Mouse (Mus musculus) forebrain, embryonic 11.5 days (tissue): Measurements from ENCODE around the gene Mga. TPM values are rescaled to one million over a fixed set of nuclear protein-coding genes. Genes with fewer than 3 reads are reported as not detected.

ENCODE experiments used
- ATAC-seq: fragments of 200-750 bp; cut with Nextera tagmentation; replicated peaks from 2 replicates; pipeline ENCODE4 v1.8.0; 2017; ENCODE audit warnings: moderate TSS enrichment; ENCODE audit not compliant: low FRiP score
- DNase-seq: peaks from one replicate; pipeline ENCODE4 v3.0.0-alpha.2; 2017; ENCODE audit warnings: low spot score
- H3K27ac ChIP-seq: fragments of 300-500 bp; sonication (generic); 2 replicates; pipeline ENCODE4 v1.5.1; 2014; ENCODE audit warnings: low read depth, low read length
- H3K27me3 ChIP-seq: fragments of 300-500 bp; sonication (generic); 2 replicates; pipeline ENCODE4 v1.6.1; 2014; ENCODE audit warnings: mild to moderate bottlenecking, low read length, mixed read lengths; ENCODE audit not compliant: control insufficient read depth, insufficient read depth
- H3K36me3 ChIP-seq: fragments of 300-500 bp; sonication (generic); 2 replicates; pipeline ENCODE4 v1.6.1; 2014; ENCODE audit warnings: mild to moderate bottlenecking, low read length, moderate library complexity, mixed read lengths; ENCODE audit not compliant: control insufficient read depth, insufficient read depth
- H3K4me1 ChIP-seq: fragments of 300-500 bp; sonication (generic); replicated peaks from 2 replicates; pipeline ENCODE4 v1.6.1; 2014; ENCODE audit warnings: low read length, mixed read lengths; ENCODE audit not compliant: control insufficient read depth, insufficient read depth
- H3K4me2 ChIP-seq: fragments of 300-500 bp; sonication (generic); 2 replicates; pipeline ENCODE4 v1.6.1; 2014; ENCODE audit warnings: low read depth, mild to moderate bottlenecking, low read length, moderate library complexity, mixed read lengths; ENCODE audit not compliant: severe bottlenecking
- H3K4me3 ChIP-seq: fragments of 300-500 bp; sonication (generic); 2 replicates; pipeline ENCODE4 v1.5.1; 2014; ENCODE audit warnings: low read depth, low read length
- H3K9ac ChIP-seq: fragments of 300-500 bp; sonication (generic); 2 replicates; pipeline ENCODE4 v1.6.1; 2014; ENCODE audit warnings: low read length
- H3K9me3 ChIP-seq: fragments of 300-500 bp; sonication (generic); 2 replicates; pipeline ENCODE4 v1.6.1; 2016; ENCODE audit warnings: low read length, mixed read lengths; ENCODE audit not compliant: control insufficient read depth
- WGBS: fragments of 180-500 bp; shearing (Covaris S2); extraction: QIAGEN DNeasy Blood & Tissue Kit; methylation state at CpG from one replicate; pipeline ENCODE4 v1.1.7; 2014; 5-methylcytosine and 5-hydroxymethylcytosine counted together
- polyA plus RNA-seq: library from polyadenylated mRNA; unstranded; fragments of >200 nt; fragmentation: Nextera tagmentation; extraction: Ambion mirVana; gene quantifications from 2 replicates; pipeline ENCODE4 v1.2.1, GENCODE M21; 2014

The Mga gene
- polyA plus RNA-seq, 1 experiment from 2014 or later: 43.3 TPM

GRCm38 (mm10) chr2:119972537-119972879 is 75.5 kb downstream of the Mga start, which contains the start of gene Mapkbp1:
TSS of gene Mapkbp1 (plus strand) at chr2:119972699.
- ATAC-seq (peak; percentile 83), DNase-seq (no peak)
- H3K36me3 ChIP-seq: no peaks in the 10 kb centered on the region; the same call in 1 of the 2 replicates
- no peak within 1 kb of the TSS for H3K27ac ChIP-seq
- H3K9me3 ChIP-seq: no peaks in the 10 kb centered on the region
- H3K27me3 ChIP-seq: no peaks in the 10 kb centered on the region
- peak within 1 kb of the TSS; percentile 64 for H3K9ac ChIP-seq
- under 1% methylated on average over 19 of the region's 19 CpGs for WGBS
- no peaks in the 10 kb centered on the region; the same call in 1 of the 2 replicates for H3K4me1 ChIP-seq
- peak within 1 kb of the TSS; percentile 60 for H3K4me3 ChIP-seq
- peak within 1 kb of the TSS; percentile 51 for H3K4me2 ChIP-seq

GRCm38 (mm10) chr2:119980343-119980986 is 83.4 kb downstream of the Mga start:
- 92% methylated on average over 7 of the region's 7 CpGs for WGBS
- Histone ChIP-seq H3K27me3 (no peaks in the 10 kb centered on the region), H3K4me3 (no peak overlapping the region), H3K4me1 (no peaks in the 10 kb centered on the region), H3K9ac (no peak overlapping the region), H3K27ac (no peak overlapping the region), H3K4me2 (no peak overlapping the region), H3K36me3 (no peaks in the 10 kb centered on the region), H3K9me3 (no peaks in the 10 kb centered on the region)
- DNase-seq: no peak
- ATAC-seq: no peak

GRCm38 (mm10) chr2:119981631-119982030 is 84.6 kb downstream of the Mga start:
- Histone ChIP-seq H3K9me3 (no peaks in the 10 kb centered on the region), H3K27me3 (no peaks in the 10 kb centered on the region), H3K4me1 (no peaks in the 10 kb centered on the region), H3K9ac (no peak overlapping the region), H3K36me3 (no peaks in the 10 kb centered on the region), H3K27ac (no peak overlapping the region), H3K4me3 (no peak overlapping the region), H3K4me2 (no peak overlapping the region)
- 77% methylated on average over 2 of the region's 2 CpGs for WGBS
- DNase-seq (no peak), ATAC-seq (no peak)

GRCm38 (mm10) chr2:119985871-119986270 is 88.8 kb downstream of the Mga start:
- DNase-seq: no peak
- H3K4me1 ChIP-seq: no peaks in the 10 kb centered on the region
- H3K27me3 ChIP-seq: no peaks in the 10 kb centered on the region
- WGBS: 74% methylated on average over 8 of the region's 8 CpGs
- H3K4me2 ChIP-seq: no peak overlapping the region
- H3K9ac ChIP-seq: no peak overlapping the region
- ATAC-seq: no peak
- no peaks in the 10 kb centered on the region for H3K36me3 ChIP-seq
- no peaks in the 10 kb centered on the region for H3K9me3 ChIP-seq
- H3K27ac ChIP-seq: no peak overlapping the region
- no peak overlapping the region for H3K4me3 ChIP-seq

GRCm38 (mm10) chr2:119986369-119986768 is 89.3 kb downstream of the Mga start:
- DNase-seq (no peak), ATAC-seq (no peak)
- 79% methylated on average over 6 of the region's 6 CpGs for WGBS
- H3K36me3 ChIP-seq: no peaks in the 10 kb centered on the region
- no peaks in the 10 kb centered on the region for H3K4me1 ChIP-seq
- no peak overlapping the region for H3K27ac ChIP-seq
- H3K4me2 ChIP-seq: no peak overlapping the region
- H3K9ac ChIP-seq: no peak overlapping the region
- no peaks in the 10 kb centered on the region for H3K9me3 ChIP-seq
- H3K4me3 ChIP-seq: no peak overlapping the region
- no peaks in the 10 kb centered on the region for H3K27me3 ChIP-seq

GRCm38 (mm10) chr2:119987441-119987840 is 90.4 kb downstream of the Mga start:
- Histone ChIP-seq H3K9ac (no peak overlapping the region), H3K36me3 (no peaks in the 10 kb centered on the region), H3K4me1 (no peaks in the 10 kb centered on the region), H3K9me3 (no peaks in the 10 kb centered on the region), H3K4me2 (no peak overlapping the region), H3K27ac (no peak overlapping the region), H3K4me3 (no peak overlapping the region), H3K27me3 (no peaks in the 10 kb centered on the region)
- DNase-seq: no peak
- no peak for ATAC-seq
- WGBS: 98% methylated on average over 2 of the region's 2 CpGs

GRCm38 (mm10) chr2:119988952-119989351 is 91.9 kb downstream of the Mga start:
- H3K9me3 ChIP-seq: no peaks in the 10 kb centered on the region
- H3K9ac ChIP-seq: no peak overlapping the region
- no peak overlapping the region for H3K4me2 ChIP-seq
- no peaks in the 10 kb centered on the region for H3K27me3 ChIP-seq
- no peak overlapping the region for H3K4me3 ChIP-seq
- no peaks in the 10 kb centered on the region for H3K36me3 ChIP-seq
- ATAC-seq (no peak), DNase-seq (no peak)
- H3K4me1 ChIP-seq: no peaks in the 10 kb centered on the region
- no peak overlapping the region for H3K27ac ChIP-seq
- WGBS: 93% methylated on average over 4 of the region's 4 CpGs

- ATAC-seq: no peak
- H3K4me2 ChIP-seq: no peak overlapping the region
- no peaks in the 10 kb centered on the region for H3K4me1 ChIP-seq
- H3K27me3 ChIP-seq: no peaks in the 10 kb centered on the region
- no peak overlapping the region for H3K4me3 ChIP-seq
- H3K9me3 ChIP-seq: no peaks in the 10 kb centered on the region
- no peaks in the 10 kb centered on the region for H3K36me3 ChIP-seq
- 85% methylated on average over 6 of the region's 6 CpGs for WGBS
- no peak overlapping the region for H3K9ac ChIP-seq
- DNase-seq: no peak
- no peak overlapping the region for H3K27ac ChIP-seq
These were observed 93.9 kb downstream of the Mga start for GRCm38 (mm10) chr2:119990881-119991280.

GRCm38 (mm10) chr2:119992349-119992748 is 95.3 kb downstream of the Mga start:
- DNase-seq (no peak), ATAC-seq (no peak)
- WGBS: 84% methylated on average over 2 of the region's 2 CpGs
- H3K27me3 ChIP-seq: no peaks in the 10 kb centered on the region
- H3K9me3 ChIP-seq: no peaks in the 10 kb centered on the region
- H3K9ac ChIP-seq: no peak overlapping the region
- no peak overlapping the region for H3K4me2 ChIP-seq
- no peaks in the 10 kb centered on the region for H3K36me3 ChIP-seq
- H3K27ac ChIP-seq: no peak overlapping the region
- no peak overlapping the region for H3K4me3 ChIP-seq
- H3K4me1 ChIP-seq: no peaks in the 10 kb centered on the region
